Mouse (Mus musculus) liver, postnatal 0 days (tissue): ENCODE measurements around the gene Hcn1. TPM values are rescaled to one million over a fixed set of nuclear protein-coding genes. Genes with fewer than 3 reads are reported as not detected.

Experiments used
- ATAC-seq: fragments of 200-750 bp; cut with Nextera tagmentation; 2 replicates; pipeline ENCODE4 v1.8.0; 2017; ENCODE audit warnings: mild to moderate bottlenecking, moderate library complexity
- DNase-seq: peaks from one replicate; pipeline ENCODE4 v3.0.0-alpha.2; 2016
- H3K27ac ChIP-seq: fragments of 300-500 bp; sonication (generic); 2 replicates; pipeline ENCODE4 v1.5.1; 2014; ENCODE audit warnings: antibody characterized with exemption, moderate library complexity, mild to moderate bottlenecking, low read depth
- H3K27me3 ChIP-seq: fragments of 300-500 bp; sonication (generic); 2 replicates; pipeline ENCODE4 v1.6.1; 2014; ENCODE audit warnings: low read length, control low read depth, mixed read lengths; ENCODE audit not compliant: insufficient read depth
- H3K36me3 ChIP-seq: fragments of 300-500 bp; sonication (generic); replicated peaks from 2 replicates; pipeline ENCODE4 v1.6.1; 2014; ENCODE audit warnings: mild to moderate bottlenecking, control low read depth, low read length, moderate library complexity, mixed read lengths; ENCODE audit not compliant: insufficient read depth
- H3K4me1 ChIP-seq: fragments of 300-500 bp; sonication (generic); 2 replicates; pipeline ENCODE4 v1.6.1; 2014; ENCODE audit warnings: antibody characterized with exemption, mild to moderate bottlenecking, control low read depth; ENCODE audit not compliant: insufficient read depth
- H3K4me2 ChIP-seq: fragments of 300-500 bp; sonication (generic); 2 replicates; pipeline ENCODE4 v1.6.1; 2014; ENCODE audit warnings: low read depth, mild to moderate bottlenecking, low read length, moderate library complexity, mixed read lengths
- H3K4me3 ChIP-seq: fragments of 300-500 bp; sonication (generic); 2 replicates; pipeline ENCODE4 v1.5.1; 2014; ENCODE audit warnings: low read depth, low read length
- H3K9ac ChIP-seq: fragments of 300-500 bp; sonication (generic); replicated peaks from 2 replicates; pipeline ENCODE4 v1.6.1; 2014; ENCODE audit warnings: mild to moderate bottlenecking, moderate library complexity
- H3K9me3 ChIP-seq: fragments of 300-500 bp; sonication (generic); 2 replicates; pipeline ENCODE4 v1.6.1; 2016; ENCODE audit warnings: mild to moderate bottlenecking, control low read depth, low read length, mixed read lengths
- CTCF ChIP-seq: sonication (generic); IDR thresholded peaks from 2 replicates; pipeline ENCODE4 v1.5.1; 2016; ENCODE audit warnings: antibody characterized with exemption, low read depth
- EP300 ChIP-seq: IDR thresholded peaks from 2 replicates; pipeline ENCODE4 v1.6.1; 2016; ENCODE audit warnings: antibody characterized with exemption, low read depth, mild to moderate bottlenecking
- WGBS: fragments of 180-500 bp; shearing (Covaris S2); extraction: QIAGEN DNeasy Blood & Tissue Kit; methylation state at CpG from one replicate; pipeline ENCODE4 v1.1.7; 2014; ENCODE audit not compliant: insufficient replicate concordance; 5-methylcytosine and 5-hydroxymethylcytosine counted together
- polyA plus RNA-seq: library from polyadenylated mRNA; unstranded; fragments of >200 nt; fragmentation: Nextera tagmentation; extraction: Ambion mirVana; gene quantifications from 2 replicates; pipeline ENCODE4 v1.2.1, GENCODE M21; 2015

The Hcn1 gene
- polyA plus RNA-seq, result not detected in 2 replicates

DNA sequence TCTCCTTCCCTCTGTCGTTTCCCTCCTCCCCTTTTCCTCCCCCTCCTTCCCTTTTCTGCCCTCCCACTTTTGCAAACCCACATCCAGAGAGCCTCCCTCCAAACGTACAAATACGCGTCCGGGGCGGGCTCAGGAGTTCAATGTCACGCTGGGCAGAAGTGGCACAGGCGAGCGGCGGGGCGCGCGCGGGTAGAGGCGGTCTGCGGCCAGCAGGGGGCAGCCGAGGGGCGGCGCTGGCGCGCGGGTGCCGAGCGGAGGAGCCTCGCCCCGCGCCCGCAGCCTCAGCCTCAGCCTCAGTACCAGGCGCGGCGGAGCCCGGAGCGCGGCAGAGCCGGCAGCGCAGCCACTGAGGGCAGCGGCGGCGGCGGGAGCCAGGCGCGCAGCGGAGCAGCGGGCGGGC is at the start of gene Hcn1:
Hcn1 (plus strand) TSS at position 140 of the 400 bp plus-strand sequence.
- DNase-seq, result peak; percentile 70
- ATAC-seq, result peak; percentile 91
- under 1% methylated on average over 29 of the region's 45 CpGs for WGBS

DNA sequence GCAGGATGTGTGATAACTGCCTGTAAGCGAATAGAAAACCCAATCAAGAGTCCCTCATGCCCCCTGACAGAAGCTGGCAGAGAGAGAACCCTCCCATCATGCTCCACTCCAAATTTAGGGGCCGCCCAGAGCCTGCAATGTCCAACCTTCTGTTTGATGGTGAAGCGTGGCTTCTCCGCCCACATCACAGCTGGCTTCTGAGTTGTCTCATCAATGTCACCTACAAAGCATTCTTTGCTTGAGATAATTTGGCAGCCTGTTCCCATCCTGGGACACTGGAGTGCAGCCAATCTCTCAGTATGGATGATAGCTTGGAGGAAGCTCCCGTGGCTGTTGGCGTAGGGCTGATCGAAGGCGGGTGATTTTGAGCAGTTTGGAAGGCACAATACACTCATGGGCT is 34.9 kb upstream of the Hcn1 start:
- ATAC-seq, result no peak
- no peak overlapping the region for H3K27ac ChIP-seq
- H3K36me3 ChIP-seq, result no peaks in the 10 kb centered on the region
- no peak overlapping the region for H3K4me3 ChIP-seq
- no peaks in the 10 kb centered on the region for H3K4me1 ChIP-seq
- TF ChIP-seq EP300, result no peak
- TF ChIP-seq CTCF, result no peak
- no peaks in the 10 kb centered on the region for H3K27me3 ChIP-seq
- DNase-seq, result no peak
- WGBS, result 66% methylated on average over 8 of the region's 8 CpGs
- H3K9me3 ChIP-seq, result no peaks in the 10 kb centered on the region
- H3K9ac ChIP-seq, result no peak overlapping the region
- H3K4me2 ChIP-seq, result no peak overlapping the region

More for the DNA sequence above, at the start of gene Hcn1:
- Histone ChIP-seq H3K9ac (no peak within 1 kb of the TSS), H3K4me3 (peak within 1 kb of the TSS; percentile 41), H3K4me1 (peaks cover 4% of the 10 kb centered on the region; the same call in 1 of the 2 replicates), H3K4me2 (peak within 1 kb of the TSS; percentile 75), H3K9me3 (no peaks in the 10 kb centered on the region), H3K27me3 (peaks cover 30% of the 10 kb centered on the region), H3K27ac (no peak within 1 kb of the TSS), H3K36me3 (no peaks in the 10 kb centered on the region)
- peak; percentile 61 for TF ChIP-seq CTCF
- TF ChIP-seq EP300, result no peak

DNA sequence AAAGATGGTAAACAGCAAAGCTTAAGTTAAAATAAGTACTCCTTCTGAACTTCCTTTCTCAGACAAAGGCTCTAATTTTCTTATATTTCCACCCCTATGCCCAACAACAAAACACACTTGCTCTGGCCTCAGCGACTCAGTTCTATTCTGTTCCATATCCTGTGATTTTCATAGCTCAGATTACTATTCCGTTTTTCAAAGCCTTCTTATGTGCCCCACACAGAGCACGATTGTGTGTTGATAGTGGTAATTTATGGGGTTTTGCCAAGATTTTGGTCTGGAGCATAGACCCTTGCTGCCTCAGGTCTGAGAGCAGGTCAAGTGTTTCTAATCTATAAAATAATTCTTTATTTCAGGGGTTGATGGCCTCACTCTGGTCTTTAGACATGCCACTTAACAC is 30.4 kb upstream of the Hcn1 start:
- H3K27me3 ChIP-seq, result no peaks in the 10 kb centered on the region
- ATAC-seq, result no peak
- TF ChIP-seq EP300 (no peak), CTCF (no peak)

DNA sequence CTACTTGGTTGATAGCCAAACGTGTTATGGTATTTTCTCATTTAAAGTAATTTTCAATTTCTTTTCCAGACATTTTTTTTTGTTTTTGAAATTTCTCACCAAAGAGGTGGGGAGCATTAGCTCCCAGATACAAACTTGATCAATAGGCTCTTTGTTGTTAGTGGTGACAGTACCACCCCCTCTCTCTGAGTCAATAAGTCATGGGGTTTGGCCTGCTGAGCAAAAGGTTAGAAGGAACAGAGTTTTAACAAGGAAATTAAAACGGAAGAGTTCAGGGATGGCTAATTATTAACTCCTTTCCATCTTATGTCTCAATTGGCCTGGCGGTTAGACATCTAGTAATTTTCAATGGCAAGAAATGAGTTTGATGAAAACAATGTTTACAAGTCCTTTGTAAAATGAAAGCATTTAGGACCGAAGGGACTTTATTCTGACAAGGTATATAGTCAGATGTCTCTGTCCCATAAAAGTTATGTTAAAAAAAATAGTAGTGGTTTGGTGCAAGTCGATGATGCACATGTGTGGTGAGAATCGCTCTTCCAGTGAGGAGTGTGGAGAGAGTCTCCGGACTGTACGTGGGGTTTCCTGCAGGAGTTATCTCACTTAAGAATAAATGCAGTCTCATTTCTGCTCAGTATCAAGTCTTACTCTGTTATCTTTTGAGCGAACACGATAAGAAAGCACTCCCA is 7.5 kb upstream of the Hcn1 start:
- no peak for ATAC-seq
- Histone ChIP-seq H3K36me3 (no peaks in the 10 kb centered on the region), H3K9ac (no peak overlapping the region), H3K4me3 (no peak overlapping the region), H3K27ac (no peak overlapping the region), H3K4me1 (no peaks in the 10 kb centered on the region), H3K4me2 (no peak overlapping the region), H3K27me3 (no peaks in the 10 kb centered on the region), H3K9me3 (no peaks in the 10 kb centered on the region)
- TF ChIP-seq EP300, result no peak
- TF ChIP-seq CTCF, result no peak
- 63% methylated on average over 10 of the region's 10 CpGs for WGBS
- DNase-seq, result no peak

More for the DNA sequence above, 30.4 kb upstream of the Hcn1 start:
- Histone ChIP-seq H3K27ac (no peak overlapping the region), H3K9ac (no peak overlapping the region), H3K4me2 (no peak overlapping the region), H3K9me3 (no peaks in the 10 kb centered on the region), H3K4me3 (no peak overlapping the region), H3K4me1 (no peaks in the 10 kb centered on the region), H3K36me3 (no peaks in the 10 kb centered on the region)
- 56% methylated on average over 3 of the region's 3 CpGs for WGBS
- DNase-seq, result no peak

DNA sequence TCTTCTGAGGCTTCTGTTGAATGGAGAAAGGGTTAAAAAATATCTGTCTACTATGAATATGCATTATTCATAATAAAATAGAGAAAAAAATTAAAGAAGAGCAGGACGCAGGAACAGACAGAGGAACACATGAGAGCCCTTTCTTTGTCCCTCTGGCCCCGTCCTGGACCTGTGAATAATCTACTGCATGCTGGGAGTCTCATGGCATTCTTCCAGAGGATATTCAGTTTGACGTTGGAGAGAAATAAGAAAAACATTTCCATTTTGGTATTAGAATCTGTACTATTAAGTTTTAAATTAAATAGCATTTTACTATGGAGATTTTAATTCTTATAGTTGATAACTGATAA is 7.0 kb upstream of the Hcn1 start:
- WGBS, result 65% methylated on average over 3 of the region's 3 CpGs
- Histone ChIP-seq H3K27ac (no peak overlapping the region), H3K36me3 (no peaks in the 10 kb centered on the region), H3K27me3 (no peaks in the 10 kb centered on the region), H3K9ac (no peak overlapping the region), H3K4me2 (no peak overlapping the region), H3K4me3 (no peak overlapping the region), H3K4me1 (no peaks in the 10 kb centered on the region), H3K9me3 (no peaks in the 10 kb centered on the region)
- TF ChIP-seq CTCF (no peak), EP300 (no peak)
- DNase-seq (no peak), ATAC-seq (no peak)

DNA sequence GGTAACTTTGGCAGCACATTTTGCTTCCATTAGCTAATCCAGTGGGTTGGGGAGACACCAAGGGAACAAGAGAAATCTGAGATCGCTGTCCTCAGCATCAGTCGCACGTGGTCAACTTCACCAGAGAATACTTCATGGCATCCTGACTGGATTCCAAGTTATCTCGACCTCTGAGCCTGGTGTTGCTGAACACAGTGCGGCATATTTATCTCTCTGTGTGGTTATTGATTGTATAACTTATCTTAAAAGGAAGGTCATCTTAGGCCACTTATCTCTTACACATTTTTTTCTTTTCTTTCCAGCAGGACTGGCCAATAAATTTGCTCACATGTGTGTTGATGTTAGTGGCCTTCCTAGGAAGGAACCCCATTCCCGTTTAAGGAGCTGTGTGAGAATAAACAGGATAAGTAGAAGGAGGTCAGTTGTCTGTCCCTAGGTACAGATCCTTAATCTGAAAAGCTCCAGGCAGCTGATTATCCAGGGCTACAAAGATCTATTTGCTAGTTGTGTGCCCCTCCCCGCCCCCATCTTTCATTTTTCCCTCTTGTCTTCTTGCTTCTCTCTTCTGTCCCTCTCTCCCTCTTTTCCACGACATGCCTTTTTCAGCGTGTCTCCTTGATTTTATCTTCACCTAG is 672 bp upstream of the Hcn1 start:
- Histone ChIP-seq H3K27me3 (peaks cover 30% of the 10 kb centered on the region), H3K4me3 (no peak overlapping the region), H3K27ac (no peak overlapping the region), H3K4me1 (peaks cover 4% of the 10 kb centered on the region; the same call in 1 of the 2 replicates), H3K9ac (no peak overlapping the region), H3K9me3 (no peaks in the 10 kb centered on the region), H3K4me2 (no peak overlapping the region), H3K36me3 (no peaks in the 10 kb centered on the region)
- DNase-seq (no peak), ATAC-seq (no peak)
- no peak for TF ChIP-seq EP300
- 42% methylated on average over 9 of the region's 9 CpGs for WGBS
